Mouse (Mus musculus) intestine, embryonic 15.5 days (tissue): ENCODE data around the gene Rpl28. TPM values are rescaled to one million over a fixed set of nuclear protein-coding genes. Genes with fewer than 3 reads are reported as not detected.
"Not testable (repeated sequence)": the region's sequence is repeated elsewhere in the genome, so short reads cannot be mapped to it uniquely, and the experiment has no call there.

ENCODE experiments used
- ATAC-seq: fragments of 200-750 bp; cut with Nextera tagmentation; 2 replicates; pipeline ENCODE4 v1.8.0; 2017; ENCODE audit warnings: moderate TSS enrichment, moderate library complexity
- H3K27ac ChIP-seq: fragments of 300-500 bp; sonication (generic); 2 replicates; pipeline ENCODE4 v1.5.1; 2015; ENCODE audit warnings: mild to moderate bottlenecking, inconsistent platforms
- H3K27me3 ChIP-seq: fragments of 300-500 bp; sonication (generic); replicated peaks from 2 replicates; pipeline ENCODE4 v1.6.1; 2015; ENCODE audit warnings: inconsistent platforms
- H3K36me3 ChIP-seq: fragments of 300-500 bp; sonication (generic); 2 replicates; pipeline ENCODE4 v1.6.1; 2015; ENCODE audit warnings: inconsistent platforms
- H3K4me1 ChIP-seq: fragments of 300-500 bp; sonication (generic); replicated peaks from 2 replicates; pipeline ENCODE4 v1.6.1; 2015; ENCODE audit warnings: inconsistent platforms
- H3K4me2 ChIP-seq: fragments of 300-500 bp; sonication (generic); replicated peaks from 2 replicates; pipeline ENCODE4 v1.6.1; 2015; ENCODE audit warnings: mild to moderate bottlenecking, inconsistent platforms
- H3K4me3 ChIP-seq: fragments of 300-500 bp; sonication (generic); replicated peaks from 2 replicates; pipeline ENCODE4 v1.5.1; 2015; ENCODE audit warnings: inconsistent platforms
- H3K9ac ChIP-seq: fragments of 300-500 bp; sonication (generic); 2 replicates; pipeline ENCODE4 v1.6.1; 2015; ENCODE audit warnings: inconsistent platforms
- H3K9me3 ChIP-seq: fragments of 300-500 bp; sonication (generic); 2 replicates; pipeline ENCODE4 v1.6.1; 2016; ENCODE audit warnings: inconsistent platforms
- WGBS: fragments of 180-500 bp; shearing (Covaris S2); methylation state at CpG from one replicate; pipeline ENCODE4 v1.1.7; 2015; 5-methylcytosine and 5-hydroxymethylcytosine counted together
- polyA plus RNA-seq: library from polyadenylated mRNA; unstranded; fragments of >200 nt; fragmentation: Nextera tagmentation; extraction: Ambion mirVana; gene quantifications from 2 replicates; pipeline ENCODE4 v1.2.1, GENCODE M21; 2015

Rpl28 gene
- polyA plus RNA-seq, 1 experiment from 2014 or later, result 328 TPM

- Histone ChIP-seq H3K36me3 (peaks cover 2% of the 10 kb centered on the region; the same call in 1 of the 2 replicates), H3K4me3 (peak within 1 kb of the TSS; percentile 65), H3K27ac (peak within 1 kb of the TSS; percentile 85), H3K4me2 (peak within 1 kb of the TSS; percentile 93), H3K4me1 (peaks cover 11% of the 10 kb centered on the region), H3K9me3 (no peaks in the 10 kb centered on the region), H3K9ac (peak within 1 kb of the TSS; percentile 78), H3K27me3 (no peaks in the 10 kb centered on the region)
- WGBS, result 8% methylated on average over 40 of the region's 40 CpGs
- ATAC-seq, result peak; percentile 80
Observed at GRCm38 (mm10) chr7:4789436-4789935, 3.2 kb upstream of the Rpl28 start, which contains the start of gene Tmem238. Gene Tmem238, minus strand, starts transcription at chr7:4789656.

- WGBS, result under 1% methylated on average over 31 of the region's 31 CpGs
- Histone ChIP-seq H3K4me3 (peak overlapping the region; percentile 83), H3K36me3 (peaks cover 15% of the 10 kb centered on the region), H3K4me2 (peak overlapping the region; percentile 80), H3K9ac (peak overlapping the region; percentile 91), H3K27ac (peak overlapping the region; percentile 89), H3K4me1 (peaks cover 16% of the 10 kb centered on the region)
- not testable (repeated sequence) for H3K27me3 ChIP-seq, ATAC-seq, H3K9me3 ChIP-seq
Observed at GRCm38 (mm10) chr7:4793248-4793647, 574 bp downstream of the Rpl28 start.

GRCm38 (mm10) chr7:4793674-4794073, 1.0 kb downstream of the Rpl28 start:
- Histone ChIP-seq H3K4me1 (peaks cover 14% of the 10 kb centered on the region), H3K27ac (peak overlapping the region; percentile 89), H3K36me3 (peaks cover 15% of the 10 kb centered on the region), H3K27me3 (no peaks in the 10 kb centered on the region), H3K4me2 (peak overlapping the region; percentile 80), H3K9me3 (no peaks in the 10 kb centered on the region), H3K9ac (peak overlapping the region; percentile 91), H3K4me3 (peak overlapping the region; percentile 83)
- WGBS, result 33% methylated on average over 4 of the region's 4 CpGs
- ATAC-seq, result no peak

GRCm38 (mm10) chr7:4794631-4795168, 2.0 kb downstream of the Rpl28 start:
- peaks cover 14% of the 10 kb centered on the region for H3K4me1 ChIP-seq
- H3K4me2 ChIP-seq, result peak overlapping the region; percentile 80
- 73% methylated on average over 3 of the region's 3 CpGs for WGBS
- peaks cover 15% of the 10 kb centered on the region for H3K36me3 ChIP-seq
- ATAC-seq, result no peak
- no peak overlapping the region for H3K27ac ChIP-seq
- H3K4me3 ChIP-seq, result no peak overlapping the region
- no peaks in the 10 kb centered on the region for H3K27me3 ChIP-seq
- no peak overlapping the region for H3K9ac ChIP-seq
- no peaks in the 10 kb centered on the region for H3K9me3 ChIP-seq

- Histone ChIP-seq H3K36me3 (peaks cover 15% of the 10 kb centered on the region), H3K4me3 (no peak overlapping the region), H3K4me2 (no peak overlapping the region), H3K27ac (no peak overlapping the region), H3K9ac (no peak overlapping the region), H3K9me3 (no peaks in the 10 kb centered on the region), H3K27me3 (no peaks in the 10 kb centered on the region), H3K4me1 (peaks cover 14% of the 10 kb centered on the region)
- no peak for ATAC-seq
- 72% methylated on average over 7 of the region's 7 CpGs for WGBS
Observed at GRCm38 (mm10) chr7:4795767-4796433, 3.2 kb downstream of the Rpl28 start.

- Histone ChIP-seq H3K27ac (no peak overlapping the region), H3K36me3 (peaks cover 16% of the 10 kb centered on the region), H3K4me1 (no peaks in the 10 kb centered on the region), H3K9ac (no peak overlapping the region), H3K4me2 (no peak overlapping the region), H3K27me3 (no peaks in the 10 kb centered on the region), H3K4me3 (no peak overlapping the region), H3K9me3 (no peaks in the 10 kb centered on the region)
- no peak for ATAC-seq
Observed at GRCm38 (mm10) chr7:4802247-4802646, 9.6 kb downstream of the Rpl28 start.

GRCm38 (mm10) chr7:4806716-4807115, 14.0 kb downstream of the Rpl28 start:
- H3K36me3 ChIP-seq, result peaks cover 18% of the 10 kb centered on the region
- H3K27ac ChIP-seq, result no peak overlapping the region
- no peak overlapping the region for H3K4me3 ChIP-seq
- H3K9me3 ChIP-seq, result no peaks in the 10 kb centered on the region
- peaks cover 21% of the 10 kb centered on the region for H3K4me1 ChIP-seq
- no peaks in the 10 kb centered on the region for H3K27me3 ChIP-seq
- no peak overlapping the region for H3K4me2 ChIP-seq
- H3K9ac ChIP-seq, result no peak overlapping the region
- ATAC-seq, result peak; percentile 11; the same call in 1 of the 2 replicates
- 86% methylated on average over 7 of the region's 7 CpGs for WGBS

GRCm38 (mm10) chr7:4811131-4811530, 18.5 kb downstream of the Rpl28 start:
- peak overlapping the region; percentile 68 for H3K4me2 ChIP-seq
- not testable (repeated sequence) for H3K27me3 ChIP-seq, H3K9me3 ChIP-seq, ATAC-seq
- H3K36me3 ChIP-seq, result peaks cover 15% of the 10 kb centered on the region
- peak overlapping the region; percentile 93; the same call in 1 of the 2 replicates for H3K27ac ChIP-seq
- H3K4me1 ChIP-seq, result peaks cover 25% of the 10 kb centered on the region
- peak overlapping the region; percentile 98 for H3K9ac ChIP-seq
- WGBS, result 33% methylated on average over 10 of the region's 10 CpGs
- H3K4me3 ChIP-seq, result peak overlapping the region; percentile 96

GRCm38 (mm10) chr7:4811842-4812302, 19.2 kb downstream of the Rpl28 start:
- Histone ChIP-seq H3K9me3 (no peaks in the 10 kb centered on the region), H3K4me1 (peaks cover 25% of the 10 kb centered on the region), H3K27ac (peak overlapping the region; percentile 93), H3K36me3 (peaks cover 10% of the 10 kb centered on the region), H3K9ac (peak overlapping the region; percentile 98), H3K27me3 (no peaks in the 10 kb centered on the region), H3K4me3 (peak overlapping the region; percentile 96), H3K4me2 (peak overlapping the region; percentile 68)
- peak; percentile 44; the same call in 1 of the 2 replicates for ATAC-seq
- under 1% methylated on average over 28 of the region's 36 CpGs for whole genome bisulfite sequencing

- ATAC-seq, result peak; percentile 99
- Histone ChIP-seq H3K27me3 (no peaks in the 10 kb centered on the region), H3K9me3 (no peaks in the 10 kb centered on the region), H3K4me1 (peaks cover 25% of the 10 kb centered on the region), H3K27ac (peak within 1 kb of the TSS; percentile 93), H3K4me3 (peak within 1 kb of the TSS; percentile 96), H3K4me2 (peak within 1 kb of the TSS; percentile 68), H3K9ac (peak within 1 kb of the TSS; percentile 98), H3K36me3 (peaks cover 4% of the 10 kb centered on the region; the same call in 1 of the 2 replicates)
- whole genome bisulfite sequencing, result under 1% methylated on average over 62 of the region's 62 CpGs
Observed at GRCm38 (mm10) chr7:4812303-4813104, 19.8 kb downstream of the Rpl28 start, which contains the start of gene Ube2s. Gene Ube2s, minus strand, starts transcription at chr7:4812590.

GRCm38 (mm10) chr7:4813105-4813791, 20.6 kb downstream of the Rpl28 start:
- no peaks in the 10 kb centered on the region for H3K27me3 ChIP-seq
- peak overlapping the region; percentile 46 for H3K9ac ChIP-seq
- H3K4me3 ChIP-seq, result peak overlapping the region; percentile 96
- no peak for ATAC-seq
- H3K36me3 ChIP-seq, result peaks cover 4% of the 10 kb centered on the region; the same call in 1 of the 2 replicates
- H3K27ac ChIP-seq, result peak overlapping the region; percentile 83
- peak overlapping the region; percentile 68 for H3K4me2 ChIP-seq
- peaks cover 27% of the 10 kb centered on the region for H3K4me1 ChIP-seq
- 22% methylated on average over 8 of the region's 8 CpGs for WGBS
- no peaks in the 10 kb centered on the region for H3K9me3 ChIP-seq
